Mouse (Mus musculus): ENCODE data around the gene Gna15. TPM values are rescaled to one million over a fixed set of nuclear protein-coding genes. Genes with fewer than 3 reads are reported as not detected.

Gna15 gene
- total and polyA plus RNA-seq, 2 experiments from 2014 or later = 0.63 TPM; not detected in 1

DNA sequence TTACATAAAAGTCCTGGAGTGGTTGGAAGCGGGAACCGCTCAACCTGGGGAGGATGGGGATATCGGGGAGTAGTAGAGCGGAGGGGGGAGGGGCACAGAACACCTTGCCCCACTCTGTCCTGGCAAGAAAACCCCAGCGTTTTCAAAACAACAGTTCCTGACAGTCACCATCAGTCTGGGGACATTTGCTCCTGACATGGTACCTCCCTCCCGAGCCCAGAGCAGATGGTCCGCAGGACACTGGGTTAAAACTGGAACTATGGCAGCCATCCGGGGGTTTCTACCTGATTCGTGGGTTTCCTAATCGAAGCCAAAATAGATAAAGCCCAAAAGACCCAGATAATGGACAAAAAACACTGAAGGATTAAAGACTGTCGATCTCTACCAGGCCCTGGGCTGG is 63.1 kb downstream of the Gna15 start:
- no peak overlapping the region for H3K27ac ChIP-seq (ENCODE audit: low read depth)
- peaks cover 96% of the 10 kb centered on the region for H3K27me3 ChIP-seq (ENCODE audit: control insufficient read depth, insufficient read depth, low read length)
- DNase-seq (ENCODE audit: low spot score) = no peak
- H3K9ac ChIP-seq (replicated peaks; ENCODE audit: low read depth, low read length) = no peak overlapping the region
- H3K36me3 ChIP-seq (replicated peaks; ENCODE audit: control insufficient read depth, insufficient read depth, low read length) = no peaks in the 10 kb centered on the region
- no peak for ATAC-seq (ENCODE audit: insufficient read depth, low read depth)
- H3K4me3 ChIP-seq (ENCODE audit: low read depth, low read length) = no peak overlapping the region
- TF ChIP-seq CTCF (IDR thresholded peaks at IDR 0.05; ENCODE audit: low read depth) (no peak), EP300 (IDR thresholded peaks at IDR 0.05; ENCODE audit: low read depth) (no peak)
- no peaks in the 10 kb centered on the region for H3K9me3 ChIP-seq (replicated peaks; ENCODE audit: control insufficient read depth, low read length)
- H3K4me1 ChIP-seq (ENCODE audit: control insufficient read depth, insufficient read depth) = no peaks in the 10 kb centered on the region
- no peak overlapping the region for H3K4me2 ChIP-seq (ENCODE audit: low read depth, low read length)
- WGBS = 33% methylated on average over 11 of the region's 11 CpGs

- no peak overlapping the region for H3K27ac ChIP-seq (ENCODE audit: low read depth)
- no peak overlapping the region for H3K9ac ChIP-seq (replicated peaks; ENCODE audit: low read depth, low read length)
- peak overlapping the region; percentile 12; the same call in 1 of the 2 replicates for H3K4me2 ChIP-seq (ENCODE audit: low read depth, low read length)
- 24% methylated on average over 20 of the region's 20 CpGs for WGBS
- H3K36me3 ChIP-seq (replicated peaks; ENCODE audit: control insufficient read depth, insufficient read depth, low read length) = no peaks in the 10 kb centered on the region
- no peaks in the 10 kb centered on the region for H3K9me3 ChIP-seq (replicated peaks; ENCODE audit: control insufficient read depth, low read length)
- H3K4me1 ChIP-seq (ENCODE audit: control insufficient read depth, insufficient read depth) = no peaks in the 10 kb centered on the region
- 0 out of 2 replicates have a peak overlapping the region, but pooled peaks have one; percentile 9 for H3K4me3 ChIP-seq (ENCODE audit: low read depth, low read length)
- peaks cover 96% of the 10 kb centered on the region for H3K27me3 ChIP-seq (ENCODE audit: control insufficient read depth, insufficient read depth, low read length)
- ATAC-seq (ENCODE audit: insufficient read depth, low read depth) (no peak), DNase-seq (ENCODE audit: low spot score) (no peak)
- TF ChIP-seq CTCF (IDR thresholded peaks at IDR 0.05; ENCODE audit: low read depth) (no peak), EP300 (IDR thresholded peaks at IDR 0.05; ENCODE audit: low read depth) (no peak)
Measured at GRCm38 (mm10) chr10:81460471-81460870, 63.6 kb downstream of the Gna15 start.

- DNase-seq (ENCODE audit: low spot score) = no peak
- no peak overlapping the region for H3K9ac ChIP-seq (replicated peaks; ENCODE audit: low read depth, low read length)
- no peak overlapping the region for H3K4me2 ChIP-seq (ENCODE audit: low read depth, low read length)
- no peak overlapping the region for H3K27ac ChIP-seq (ENCODE audit: low read depth)
- H3K4me1 ChIP-seq (ENCODE audit: control insufficient read depth, insufficient read depth) = no peaks in the 10 kb centered on the region
- TF ChIP-seq EP300 (IDR thresholded peaks at IDR 0.05; ENCODE audit: low read depth) (no peak), CTCF (IDR thresholded peaks at IDR 0.05; ENCODE audit: low read depth) (no peak)
- 70% methylated on average over 21 of the region's 21 CpGs for WGBS
- no peaks in the 10 kb centered on the region for H3K9me3 ChIP-seq (replicated peaks; ENCODE audit: control insufficient read depth, low read length)
- H3K36me3 ChIP-seq (replicated peaks; ENCODE audit: control insufficient read depth, insufficient read depth, low read length) = no peaks in the 10 kb centered on the region
- peaks cover 96% of the 10 kb centered on the region for H3K27me3 ChIP-seq (ENCODE audit: control insufficient read depth, insufficient read depth, low read length)
- no peak for ATAC-seq (ENCODE audit: insufficient read depth, low read depth)
- no peak overlapping the region for H3K4me3 ChIP-seq (ENCODE audit: low read depth, low read length)
Measured at GRCm38 (mm10) chr10:81459399-81459798, 64.6 kb downstream of the Gna15 start.

GRCm38 (mm10) chr10:81458267-81458666 is 65.8 kb downstream of the Gna15 start:
- WGBS = 74% methylated on average over 6 of the region's 6 CpGs
- DNase-seq (ENCODE audit: low spot score) (no peak), ATAC-seq (ENCODE audit: insufficient read depth, low read depth) (no peak)
- H3K4me1 ChIP-seq (ENCODE audit: control insufficient read depth, insufficient read depth) = no peaks in the 10 kb centered on the region
- H3K4me2 ChIP-seq (ENCODE audit: low read depth, low read length) = no peak overlapping the region
- no peaks in the 10 kb centered on the region for H3K36me3 ChIP-seq (replicated peaks; ENCODE audit: control insufficient read depth, insufficient read depth, low read length)
- TF ChIP-seq CTCF (IDR thresholded peaks at IDR 0.05; ENCODE audit: low read depth) (no peak), EP300 (IDR thresholded peaks at IDR 0.05; ENCODE audit: low read depth) (no peak)
- H3K4me3 ChIP-seq (ENCODE audit: low read depth, low read length) = no peak overlapping the region
- no peak overlapping the region for H3K27ac ChIP-seq (ENCODE audit: low read depth)
- H3K27me3 ChIP-seq (ENCODE audit: control insufficient read depth, insufficient read depth, low read length) = peaks cover 96% of the 10 kb centered on the region
- H3K9ac ChIP-seq (replicated peaks; ENCODE audit: low read depth, low read length) = no peak overlapping the region
- H3K9me3 ChIP-seq (replicated peaks; ENCODE audit: control insufficient read depth, low read length) = no peaks in the 10 kb centered on the region

- TF ChIP-seq CTCF (IDR thresholded peaks at IDR 0.05; ENCODE audit: low read depth) (no peak), EP300 (IDR thresholded peaks at IDR 0.05; ENCODE audit: low read depth) (no peak)
- no peak overlapping the region for H3K27ac ChIP-seq (ENCODE audit: low read depth)
- H3K4me3 ChIP-seq (ENCODE audit: low read depth, low read length) = no peak overlapping the region
- DNase-seq (ENCODE audit: low spot score) (no peak), ATAC-seq (ENCODE audit: insufficient read depth, low read depth) (no peak)
- H3K4me1 ChIP-seq (ENCODE audit: control insufficient read depth, insufficient read depth) = no peaks in the 10 kb centered on the region
- no peak overlapping the region for H3K9ac ChIP-seq (replicated peaks; ENCODE audit: low read depth, low read length)
- peaks cover 96% of the 10 kb centered on the region for H3K27me3 ChIP-seq (ENCODE audit: control insufficient read depth, insufficient read depth, low read length)
- no peaks in the 10 kb centered on the region for H3K36me3 ChIP-seq (replicated peaks; ENCODE audit: control insufficient read depth, insufficient read depth, low read length)
- no peaks in the 10 kb centered on the region for H3K9me3 ChIP-seq (replicated peaks; ENCODE audit: control insufficient read depth, low read length)
- WGBS = 83% methylated on average over 8 of the region's 8 CpGs
- no peak overlapping the region for H3K4me2 ChIP-seq (ENCODE audit: low read depth, low read length)
Measured at GRCm38 (mm10) chr10:81457624-81458023, 66.4 kb downstream of the Gna15 start.

GRCm38 (mm10) chr10:81456983-81457563 is 67.0 kb downstream of the Gna15 start:
- H3K4me3 ChIP-seq (ENCODE audit: low read depth, low read length) = no peak overlapping the region
- H3K27me3 ChIP-seq (ENCODE audit: control insufficient read depth, insufficient read depth, low read length) = peaks cover 96% of the 10 kb centered on the region
- TF ChIP-seq CTCF (IDR thresholded peaks at IDR 0.05; ENCODE audit: low read depth) (no peak), EP300 (IDR thresholded peaks at IDR 0.05; ENCODE audit: low read depth) (no peak)
- no peak overlapping the region for H3K27ac ChIP-seq (ENCODE audit: low read depth)
- H3K36me3 ChIP-seq (replicated peaks; ENCODE audit: control insufficient read depth, insufficient read depth, low read length) = no peaks in the 10 kb centered on the region
- WGBS = 40% methylated on average over 12 of the region's 12 CpGs
- H3K9me3 ChIP-seq (replicated peaks; ENCODE audit: control insufficient read depth, low read length) = no peaks in the 10 kb centered on the region
- DNase-seq (ENCODE audit: low spot score) (no peak), ATAC-seq (ENCODE audit: insufficient read depth, low read depth) (no peak)
- H3K9ac ChIP-seq (replicated peaks; ENCODE audit: low read depth, low read length) = no peak overlapping the region
- H3K4me1 ChIP-seq (ENCODE audit: control insufficient read depth, insufficient read depth) = no peaks in the 10 kb centered on the region
- no peak overlapping the region for H3K4me2 ChIP-seq (ENCODE audit: low read depth, low read length)
